Mouse (Mus musculus) adrenal gland, postnatal 25 days (tissue): ENCODE results near the gene Sgk2. TPM values are rescaled to one million over a fixed set of nuclear protein-coding genes. Genes with fewer than 3 reads are reported as not detected.

ENCODE experiments used
- DNase-seq: peaks from one replicate; pipeline ENCODE4 v3.0.0; 2021; ENCODE audit warnings: mixed read lengths
- long read RNA-seq: library from polyadenylated mRNA; stranded (forward); transcript quantifications from one replicate; pipeline ENCODE4 v2.0.0, GENCODE M21; 2021
- total RNA-seq: library from RNA; stranded (reverse); gene quantifications from 2 replicates; pipeline ENCODE4 v1.2.3, GENCODE M21; 2021

Gene Sgk2
- 1.6 and 1.8 TPM in 2 replicates for total RNA-seq
- long read RNA-seq, transcript Sgk2-201 (14 exons, 2,693 nt), result major isoform, 6 of 23 reads
- long read RNA-seq, partial matches to known transcripts, result 12 of 23 reads
- long read RNA-seq, other reads (novel, unspliced or antisense), result 5 of 23 reads

GRCm38 (mm10) chr2:162987218-162987617 lies at the start of gene Sgk2:
Sgk2 (plus strand) TSS chr2:162987330.
- peak; percentile 17 for DNase-seq

GRCm38 (mm10) chr2:162939562-162939961 lies 47.6 kb upstream of the Sgk2 start:
- no peak for DNase-seq

- DNase-seq, result peak; percentile 52
These were observed 43.8 kb upstream of the Sgk2 start, which contains the start of gene L3mbtl1 for GRCm38 (mm10) chr2:162943148-162943846. L3mbtl1 (plus strand) TSS chr2:162943472.

GRCm38 (mm10) chr2:162943931-162944330 lies 43.2 kb upstream of the Sgk2 start:
- no peak for DNase-seq

GRCm38 (mm10) chr2:162946964-162947363 lies 40.2 kb upstream of the Sgk2 start:
- DNase-seq, result no peak

GRCm38 (mm10) chr2:162947736-162948135 lies 39.4 kb upstream of the Sgk2 start:
- peak; percentile 22 for DNase-seq

GRCm38 (mm10) chr2:162948221-162948620 lies 38.9 kb upstream of the Sgk2 start:
- no peak for DNase-seq

GRCm38 (mm10) chr2:162950776-162951175 lies 36.4 kb upstream of the Sgk2 start:
- no peak for DNase-seq

GRCm38 (mm10) chr2:162956843-162957242 lies 30.3 kb upstream of the Sgk2 start:
- DNase-seq, result no peak

GRCm38 (mm10) chr2:162961321-162961720 lies 25.8 kb upstream of the Sgk2 start:
- DNase-seq, result no peak

- DNase-seq, result no peak
These were observed 20.4 kb upstream of the Sgk2 start for GRCm38 (mm10) chr2:162966734-162967133.

GRCm38 (mm10) chr2:162968357-162968756 lies 18.8 kb upstream of the Sgk2 start:
- DNase-seq, result peak; percentile 33

- no peak for DNase-seq
These were observed 18.0 kb upstream of the Sgk2 start for GRCm38 (mm10) chr2:162969101-162969500.

- DNase-seq, result no peak
These were observed 16.2 kb upstream of the Sgk2 start for GRCm38 (mm10) chr2:162970896-162971295.

GRCm38 (mm10) chr2:162972752-162973151 lies 14.4 kb upstream of the Sgk2 start:
- no peak for DNase-seq

GRCm38 (mm10) chr2:162973206-162973605 lies 13.9 kb upstream of the Sgk2 start:
- DNase-seq, result no peak

GRCm38 (mm10) chr2:162973637-162974036 lies 13.5 kb upstream of the Sgk2 start:
- DNase-seq, result peak; percentile 18

GRCm38 (mm10) chr2:162975157-162975775 lies 11.9 kb upstream of the Sgk2 start:
- DNase-seq, result no peak

GRCm38 (mm10) chr2:162976001-162976400 lies 11.1 kb upstream of the Sgk2 start:
- DNase-seq, result peak; percentile 44

- no peak for DNase-seq
These were observed 2.7 kb upstream of the Sgk2 start for GRCm38 (mm10) chr2:162984381-162984780.

- DNase-seq, result peak; percentile 65
These were observed 1.2 kb upstream of the Sgk2 start for GRCm38 (mm10) chr2:162985923-162986322.

GRCm38 (mm10) chr2:162986764-162987163 lies 366 bp upstream of the Sgk2 start:
- DNase-seq, result no peak

- no peak for DNase-seq
These were observed 1.1 kb downstream of the Sgk2 start for GRCm38 (mm10) chr2:162988235-162988634.
